Mouse (Mus musculus) stomach, embryonic 15.5 days (tissue): ENCODE measurements around the gene Snw1. TPM values are rescaled to one million over a fixed set of nuclear protein-coding genes. Genes with fewer than 3 reads are reported as not detected.

Experiments used
- ATAC-seq: fragments of 200-750 bp; cut with Nextera tagmentation; 2 replicates; pipeline ENCODE4 v1.8.0; 2017; ENCODE audit warnings: low read depth, moderate number of reproducible peaks, moderate TSS enrichment; ENCODE audit not compliant: insufficient read depth, low FRiP score
- H3K27ac ChIP-seq: fragments of 300-500 bp; sonication (generic); 2 replicates; pipeline ENCODE4 v1.5.1; 2015; ENCODE audit warnings: mild to moderate bottlenecking, inconsistent platforms
- H3K27me3 ChIP-seq: fragments of 300-500 bp; sonication (generic); replicated peaks from 2 replicates; pipeline ENCODE4 v1.6.1; 2015; ENCODE audit warnings: inconsistent platforms
- H3K36me3 ChIP-seq: fragments of 300-500 bp; sonication (generic); 2 replicates; pipeline ENCODE4 v1.6.1; 2015; ENCODE audit warnings: inconsistent platforms
- H3K4me1 ChIP-seq: fragments of 300-500 bp; sonication (generic); 2 replicates; pipeline ENCODE4 v1.6.1; 2015; ENCODE audit warnings: inconsistent platforms
- H3K4me2 ChIP-seq: fragments of 300-500 bp; sonication (generic); 2 replicates; pipeline ENCODE4 v1.6.1; 2015; ENCODE audit warnings: mild to moderate bottlenecking, inconsistent platforms
- H3K4me3 ChIP-seq: fragments of 300-500 bp; sonication (generic); replicated peaks from 2 replicates; pipeline ENCODE4 v1.5.1; 2015; ENCODE audit warnings: inconsistent platforms
- H3K9ac ChIP-seq: fragments of 300-500 bp; sonication (generic); 2 replicates; pipeline ENCODE4 v1.6.1; 2015; ENCODE audit warnings: inconsistent platforms
- H3K9me3 ChIP-seq: fragments of 300-500 bp; sonication (generic); 2 replicates; pipeline ENCODE4 v1.6.1; 2016; ENCODE audit warnings: inconsistent platforms
- WGBS: fragments of 180-500 bp; shearing (Covaris S2); methylation state at CpG from one replicate; pipeline ENCODE4 v1.1.7; 2015; 5-methylcytosine and 5-hydroxymethylcytosine counted together
- polyA plus RNA-seq: library from polyadenylated mRNA; unstranded; fragments of >200 nt; fragmentation: Nextera tagmentation; extraction: Ambion mirVana; gene quantifications from 2 replicates; pipeline ENCODE4 v1.2.1, GENCODE M21; 2015

Gene Snw1
- polyA plus RNA-seq, 1 experiment from 2014 or later = 112 TPM

DNA sequence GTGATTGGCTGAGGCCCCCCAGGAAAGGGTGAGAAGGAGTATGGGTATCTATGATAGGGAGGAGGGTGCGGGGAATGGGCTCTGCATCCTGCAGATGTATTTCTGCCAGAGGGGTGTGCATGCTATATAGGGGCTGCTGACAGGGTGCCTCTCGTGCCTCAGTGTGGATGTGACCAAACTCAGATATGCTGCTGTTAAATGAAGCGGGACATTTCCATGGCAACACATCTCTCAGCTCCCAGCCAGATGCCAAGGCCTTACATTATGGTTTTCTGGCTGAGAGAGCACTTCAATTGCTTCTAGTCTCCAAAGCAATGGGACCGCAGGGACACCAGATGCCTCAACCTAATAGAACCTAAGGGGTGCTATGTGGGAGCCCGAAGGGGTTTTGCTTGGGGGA is 53.2 kb downstream of the Snw1 start:
- Histone ChIP-seq H3K9ac (no peak overlapping the region), H3K27me3 (no peaks in the 10 kb centered on the region), H3K9me3 (no peaks in the 10 kb centered on the region), H3K4me2 (no peak overlapping the region), H3K4me3 (no peak overlapping the region), H3K4me1 (no peaks in the 10 kb centered on the region), H3K36me3 (no peaks in the 10 kb centered on the region), H3K27ac (no peak overlapping the region)
- ATAC-seq = no peak
- WGBS = 87% methylated on average over 5 of the region's 5 CpGs

DNA sequence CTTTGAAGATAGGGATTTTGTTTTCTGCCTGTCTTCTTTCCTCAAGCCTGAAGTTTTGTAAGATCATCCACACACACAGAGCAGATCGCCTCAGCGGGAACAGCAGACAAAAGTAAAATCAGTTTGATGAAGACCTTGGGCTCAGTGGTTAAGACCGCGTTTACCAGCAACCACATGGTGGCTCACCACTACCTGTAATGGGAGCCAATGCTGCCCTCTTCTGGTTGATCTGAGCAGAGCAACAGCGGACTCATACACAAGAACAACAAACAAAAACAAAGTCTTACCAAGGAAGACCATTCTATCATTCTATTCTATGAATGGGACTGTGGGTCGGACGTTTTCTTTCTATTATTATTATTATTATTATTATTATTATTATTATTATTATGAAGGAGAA is 55.4 kb downstream of the Snw1 start:
- no peak overlapping the region for H3K4me3 ChIP-seq
- H3K27ac ChIP-seq = no peak overlapping the region
- no peaks in the 10 kb centered on the region for H3K27me3 ChIP-seq
- H3K9ac ChIP-seq = no peak overlapping the region
- no peaks in the 10 kb centered on the region for H3K9me3 ChIP-seq
- 33% methylated on average over 7 of the region's 7 CpGs for WGBS
- no peak overlapping the region for H3K4me2 ChIP-seq
- H3K36me3 ChIP-seq = no peaks in the 10 kb centered on the region
- no peak for ATAC-seq
- H3K4me1 ChIP-seq = no peaks in the 10 kb centered on the region

DNA sequence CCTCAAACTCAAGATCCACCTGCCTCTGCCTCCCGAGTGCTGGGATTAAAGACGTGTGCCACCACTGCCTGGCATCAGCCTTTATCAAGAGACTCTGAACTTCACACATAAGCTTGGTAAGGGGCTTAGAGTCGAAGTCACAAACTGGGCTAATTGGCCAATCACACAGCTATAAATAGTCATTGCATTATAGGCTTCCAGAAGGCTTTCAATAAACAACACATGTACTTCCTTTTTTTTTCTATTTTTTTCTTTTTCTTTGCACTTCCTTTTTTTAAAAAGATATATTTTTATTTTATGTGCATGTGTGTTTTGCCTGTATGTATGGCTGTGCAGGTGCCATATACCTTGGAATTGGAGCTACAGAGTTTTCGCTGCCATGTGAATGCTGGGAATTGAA is 56.7 kb downstream of the Snw1 start:
- 78% methylated on average over 4 of the region's 4 CpGs for WGBS
- Histone ChIP-seq H3K4me3 (no peak overlapping the region), H3K4me1 (no peaks in the 10 kb centered on the region), H3K4me2 (no peak overlapping the region), H3K27ac (no peak overlapping the region), H3K9ac (no peak overlapping the region), H3K36me3 (no peaks in the 10 kb centered on the region), H3K27me3 (no peaks in the 10 kb centered on the region), H3K9me3 (no peaks in the 10 kb centered on the region)
- ATAC-seq = no peak

DNA sequence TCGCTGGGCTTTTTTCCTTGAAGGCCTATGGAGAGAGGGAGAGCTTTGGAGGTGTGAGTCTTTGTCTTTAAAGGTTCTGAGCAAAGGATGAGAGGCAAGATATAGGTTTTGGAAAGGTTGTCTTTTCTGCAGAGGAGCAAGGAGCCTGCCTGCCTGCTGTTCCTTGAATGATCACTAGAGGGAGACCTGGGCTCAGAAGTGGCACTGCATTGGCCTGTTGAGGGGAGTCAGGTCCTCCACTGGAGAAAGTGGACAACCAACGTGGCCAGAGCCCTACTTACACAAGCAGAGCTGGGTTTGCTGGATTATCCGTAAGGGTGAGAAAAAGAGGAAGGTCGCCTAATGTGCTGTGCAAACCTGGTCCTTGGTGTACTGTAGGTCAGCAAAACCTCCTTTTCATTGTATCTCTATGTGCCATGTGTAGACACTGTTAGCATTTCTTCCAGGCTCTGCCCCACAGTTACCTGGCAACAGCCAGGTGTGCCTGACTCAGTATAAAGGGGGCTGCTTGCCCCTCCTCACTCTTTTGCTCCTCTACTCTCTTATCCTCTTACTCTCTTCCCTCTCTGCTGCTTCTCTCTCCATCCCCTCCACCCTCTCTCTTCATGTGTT is 58.8 kb downstream of the Snw1 start:
- no peak for ATAC-seq
- no peak overlapping the region for H3K27ac ChIP-seq
- no peak overlapping the region for H3K4me3 ChIP-seq
- WGBS = 23% methylated on average over 4 of the region's 4 CpGs
- H3K36me3 ChIP-seq = no peaks in the 10 kb centered on the region
- H3K9me3 ChIP-seq = no peaks in the 10 kb centered on the region
- H3K4me1 ChIP-seq = peaks cover under 1% of the 10 kb centered on the region; the same call in 1 of the 2 replicates
- H3K27me3 ChIP-seq = no peaks in the 10 kb centered on the region
- H3K9ac ChIP-seq = no peak overlapping the region
- H3K4me2 ChIP-seq = no peak overlapping the region

DNA sequence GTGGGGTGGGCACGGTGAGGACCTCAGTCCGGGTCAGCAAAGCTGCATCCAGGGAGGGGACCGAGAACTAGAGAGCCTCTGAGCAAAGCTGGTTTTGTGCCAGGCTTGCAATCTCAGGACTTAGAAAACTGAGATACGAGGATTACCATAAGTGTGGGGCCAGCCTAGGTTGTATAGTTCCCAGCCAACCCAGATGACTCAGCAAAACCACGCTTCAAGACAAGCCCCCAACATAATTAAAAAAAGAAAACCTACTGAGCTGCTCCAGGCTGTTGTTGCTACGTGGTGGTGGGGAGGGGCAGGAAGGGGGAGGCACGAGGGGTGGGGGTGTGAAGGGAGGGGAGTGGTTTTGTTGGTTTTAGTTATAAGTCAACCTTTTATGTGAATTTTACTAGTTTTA is 61.1 kb downstream of the Snw1 start:
- Histone ChIP-seq H3K9me3 (no peaks in the 10 kb centered on the region), H3K4me3 (no peak overlapping the region), H3K27me3 (no peaks in the 10 kb centered on the region), H3K36me3 (no peaks in the 10 kb centered on the region), H3K9ac (no peak overlapping the region), H3K27ac (no peak overlapping the region), H3K4me2 (no peak overlapping the region), H3K4me1 (peaks cover 10% of the 10 kb centered on the region)
- 36% methylated on average over 7 of the region's 7 CpGs for WGBS
- ATAC-seq = 0 out of 2 replicates have a peak, but pooled peaks have one; percentile 19

DNA sequence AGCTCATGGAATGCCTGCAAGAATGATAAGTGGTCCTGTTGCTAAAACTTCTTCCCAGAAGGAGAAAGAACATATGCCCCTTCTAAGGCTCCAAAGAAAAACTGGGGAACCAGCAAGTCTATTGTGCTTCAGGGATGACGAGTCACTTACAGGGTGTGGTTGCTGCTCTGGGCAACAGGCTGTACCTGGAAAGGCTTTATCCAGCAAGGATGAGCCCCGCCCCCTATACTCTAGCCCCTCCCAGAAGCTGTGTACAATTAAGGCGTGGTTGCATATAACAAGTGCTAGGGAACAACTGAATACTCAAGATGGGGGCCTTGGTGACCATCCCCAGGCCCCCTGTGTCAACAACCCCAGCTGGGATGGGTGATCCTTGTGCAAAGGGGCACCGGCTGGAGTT is 63.0 kb downstream of the Snw1 start:
- peaks cover 10% of the 10 kb centered on the region for H3K4me1 ChIP-seq
- no peak for ATAC-seq
- H3K9ac ChIP-seq = no peak overlapping the region
- H3K9me3 ChIP-seq = no peaks in the 10 kb centered on the region
- no peak overlapping the region for H3K27ac ChIP-seq
- no peak overlapping the region for H3K4me2 ChIP-seq
- H3K4me3 ChIP-seq = no peak overlapping the region
- no peaks in the 10 kb centered on the region for H3K36me3 ChIP-seq
- 69% methylated on average over 4 of the region's 4 CpGs for WGBS
- H3K27me3 ChIP-seq = no peaks in the 10 kb centered on the region

DNA sequence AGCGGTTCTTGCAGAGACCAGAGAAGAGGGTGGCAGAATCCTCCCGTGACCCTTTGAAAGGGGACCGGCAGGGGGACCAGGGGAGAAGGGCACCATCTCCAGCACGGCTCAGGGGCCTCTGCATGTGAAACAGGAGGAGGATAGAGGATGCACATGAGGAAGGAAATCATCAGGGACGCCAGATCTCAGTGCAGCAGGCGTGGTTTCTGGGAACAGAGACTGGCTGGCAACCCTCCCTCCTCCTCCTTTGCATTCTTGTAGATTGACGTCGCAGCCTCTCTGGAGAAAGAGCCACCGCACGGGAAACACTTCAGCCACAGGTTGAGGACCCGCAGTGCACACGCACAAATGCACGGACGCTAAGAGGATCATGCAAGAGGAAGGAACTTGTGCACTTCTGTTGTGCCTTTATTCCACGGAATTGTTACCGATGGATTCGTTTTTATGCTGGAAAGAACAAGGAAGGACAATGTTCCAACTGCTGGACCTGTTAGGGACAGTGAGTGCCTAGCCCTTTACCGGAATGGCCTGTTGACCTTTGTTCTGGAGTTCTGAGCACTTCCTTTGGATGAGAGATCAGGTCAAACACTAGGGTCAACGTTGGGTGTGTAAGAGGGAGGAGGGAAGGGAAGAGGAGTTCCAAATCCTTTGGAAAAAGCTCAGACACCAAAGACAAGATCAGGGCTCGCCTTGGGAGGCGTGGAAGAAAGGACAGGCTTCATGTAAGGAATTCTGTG is 64.0 kb downstream of the Snw1 start:
- Histone ChIP-seq H3K4me2 (peak overlapping the region; percentile 40), H3K27me3 (no peaks in the 10 kb centered on the region), H3K4me3 (no peak overlapping the region), H3K9ac (no peak overlapping the region), H3K36me3 (no peaks in the 10 kb centered on the region), H3K27ac (peak overlapping the region; percentile 44; the same call in 1 of the 2 replicates), H3K4me1 (peaks cover 10% of the 10 kb centered on the region), H3K9me3 (no peaks in the 10 kb centered on the region)
- ATAC-seq = peak; percentile 21
- WGBS = 26% methylated on average over 21 of the region's 21 CpGs

DNA sequence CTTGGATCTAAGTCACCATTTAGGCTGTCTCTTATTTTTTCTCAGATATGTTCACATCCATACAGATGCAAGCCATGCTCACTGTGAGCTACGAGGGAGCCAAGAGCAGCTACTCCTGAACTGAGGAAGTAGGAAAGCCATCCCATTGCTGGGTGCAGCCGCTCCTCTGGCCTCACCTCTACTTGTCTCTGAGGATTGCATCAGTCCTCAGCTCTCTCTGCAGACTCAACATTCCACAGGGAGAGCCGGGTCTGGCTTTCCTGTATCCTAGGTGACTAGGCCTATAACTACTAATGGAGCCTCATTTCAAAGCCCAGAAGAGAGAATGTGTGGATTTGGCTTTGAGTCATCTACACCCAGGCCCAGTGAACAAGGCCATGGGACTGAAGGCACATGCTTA is 66.4 kb downstream of the Snw1 start:
- H3K27ac ChIP-seq = no peak overlapping the region
- no peak overlapping the region for H3K4me2 ChIP-seq
- H3K9ac ChIP-seq = no peak overlapping the region
- peaks cover 10% of the 10 kb centered on the region for H3K4me1 ChIP-seq
- H3K4me3 ChIP-seq = no peak overlapping the region
- H3K27me3 ChIP-seq = no peaks in the 10 kb centered on the region
- WGBS = 60% methylated on average over 3 of the region's 3 CpGs
- H3K36me3 ChIP-seq = no peaks in the 10 kb centered on the region
- ATAC-seq = no peak
- H3K9me3 ChIP-seq = no peaks in the 10 kb centered on the region

DNA sequence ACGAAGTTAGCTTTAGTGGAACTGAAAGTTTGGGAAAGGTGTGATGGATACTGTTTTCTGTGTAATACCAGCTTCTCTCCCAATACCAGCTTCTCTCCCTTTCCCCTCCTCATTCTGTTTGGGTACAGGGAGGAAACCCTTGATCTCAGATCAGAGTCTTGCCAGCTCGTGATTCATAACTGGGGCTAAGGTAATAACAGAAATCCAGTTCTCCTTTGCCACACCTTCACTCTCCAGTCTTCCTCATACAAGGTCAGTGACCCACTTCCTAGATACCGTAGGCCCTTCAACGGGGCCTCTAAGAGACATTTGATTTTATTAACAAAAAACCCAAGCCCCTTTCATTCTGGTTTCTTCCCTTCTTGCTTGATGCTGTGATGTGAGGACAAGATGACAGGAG is 66.9 kb downstream of the Snw1 start:
- H3K9ac ChIP-seq = no peak overlapping the region
- WGBS = 73% methylated on average over 4 of the region's 4 CpGs
- ATAC-seq = no peak
- no peaks in the 10 kb centered on the region for H3K36me3 ChIP-seq
- no peak overlapping the region for H3K4me3 ChIP-seq
- no peaks in the 10 kb centered on the region for H3K9me3 ChIP-seq
- H3K4me2 ChIP-seq = no peak overlapping the region
- H3K27me3 ChIP-seq = no peaks in the 10 kb centered on the region
- H3K27ac ChIP-seq = no peak overlapping the region
- H3K4me1 ChIP-seq = peaks cover 10% of the 10 kb centered on the region

DNA sequence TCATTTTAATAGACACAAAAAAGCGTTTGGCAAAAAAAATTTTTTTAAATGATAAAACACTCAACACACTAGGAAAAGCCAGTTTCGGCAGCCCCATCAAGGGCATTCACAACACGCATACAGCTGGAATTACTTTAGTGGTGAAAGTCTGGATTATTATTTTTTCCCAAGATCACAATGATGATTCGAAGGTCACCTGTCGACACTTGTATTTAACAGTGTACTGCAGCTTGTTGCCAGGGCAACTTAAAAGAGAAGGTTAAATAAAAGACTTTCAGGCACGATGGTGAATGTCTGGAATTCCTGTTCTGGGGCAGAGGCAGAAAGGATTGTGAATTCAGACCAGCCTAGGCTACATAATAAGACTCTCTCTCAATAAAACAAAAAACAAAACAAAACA is 70.2 kb downstream of the Snw1 start:
- no peak overlapping the region for H3K4me3 ChIP-seq
- no peak for ATAC-seq
- WGBS = 59% methylated on average over 6 of the region's 6 CpGs
- no peaks in the 10 kb centered on the region for H3K27me3 ChIP-seq
- no peaks in the 10 kb centered on the region for H3K36me3 ChIP-seq
- H3K9me3 ChIP-seq = no peaks in the 10 kb centered on the region
- no peak overlapping the region for H3K9ac ChIP-seq
- no peak overlapping the region for H3K4me2 ChIP-seq
- H3K27ac ChIP-seq = no peak overlapping the region
- no peaks in the 10 kb centered on the region for H3K4me1 ChIP-seq

DNA sequence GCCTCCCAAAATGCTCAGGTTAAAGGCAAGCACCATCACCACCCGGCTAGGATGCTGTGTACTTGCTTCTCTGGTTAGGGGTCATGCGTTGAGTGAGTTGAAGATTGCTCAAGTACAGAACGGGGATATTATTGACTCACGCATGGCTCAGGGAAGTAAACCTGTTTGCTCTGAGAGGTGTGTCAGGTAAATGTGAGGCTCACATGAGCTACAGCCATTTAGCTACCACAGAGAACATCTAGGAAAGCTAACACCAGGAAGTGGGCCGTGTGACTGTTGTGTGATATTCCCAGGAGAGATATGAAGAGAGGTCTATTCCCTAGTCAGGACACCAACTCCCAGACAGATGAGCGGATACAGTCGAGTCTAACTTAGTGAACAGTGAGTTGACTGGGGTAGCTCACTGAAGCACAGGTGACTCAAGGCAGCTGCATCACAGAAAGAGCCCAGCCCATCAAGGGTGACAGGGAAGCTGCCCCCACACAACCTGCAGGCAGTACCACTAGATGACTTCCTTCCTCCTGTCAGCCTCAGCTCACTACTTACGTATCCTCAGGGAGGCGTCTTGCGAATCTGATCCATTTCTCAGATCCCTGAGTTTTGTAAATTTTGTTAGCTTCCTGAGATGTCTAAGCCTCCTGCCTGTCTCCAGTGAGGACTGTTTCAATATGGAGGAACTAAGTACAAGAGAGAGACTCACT is 72.8 kb downstream of the Snw1 start:
- Histone ChIP-seq H3K27me3 (no peaks in the 10 kb centered on the region), H3K9me3 (no peaks in the 10 kb centered on the region), H3K27ac (peak overlapping the region; percentile 11; the same call in 1 of the 2 replicates), H3K4me1 (no peaks in the 10 kb centered on the region), H3K4me3 (no peak overlapping the region), H3K9ac (no peak overlapping the region), H3K4me2 (no peak overlapping the region), H3K36me3 (no peaks in the 10 kb centered on the region)
- peak; percentile 80 for ATAC-seq
- 68% methylated on average over 10 of the region's 10 CpGs for WGBS
